Comparison of ENCODE assay signal across 18 mouse cellular contexts in the genomic region with DNA sequence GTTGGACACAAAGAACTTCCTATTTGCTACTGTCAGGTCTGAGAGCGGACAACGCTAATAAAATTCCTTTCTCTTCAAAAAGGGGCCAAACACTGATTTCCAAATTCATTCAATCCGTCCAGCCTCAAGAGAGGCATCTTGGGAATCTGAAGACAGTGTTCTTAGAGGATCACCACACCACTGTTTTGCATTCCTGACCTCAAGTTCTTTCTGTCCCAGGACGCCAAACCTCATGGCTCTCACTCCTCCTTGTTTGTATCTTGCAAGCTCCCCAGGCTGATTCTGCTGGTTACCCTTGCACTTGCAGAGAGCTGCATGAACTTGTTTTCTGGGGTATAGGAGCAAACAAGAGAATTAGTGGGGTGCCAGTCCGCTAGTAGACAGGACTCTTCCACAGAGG. TPM values are rescaled to one million over a fixed set of nuclear protein-coding genes. Genes with fewer than 3 reads are reported as not detected.
DNase-seq lines count a peak whose midpoint lies in the region; TF ChIP-seq lines count a peak whose summit lies in the region.
"Had no signal": no experiment of that assay in that cellular context is flagged by ENCODE, and none has a peak within 500 bp of the region (broad histone marks: within the 10 kb centered on the region; RNA-seq: fewer than 3 reads in every experiment).

No protein-coding gene starts in this region.

- peak; percentile 37 for DNase-seq in gastrocnemius, adult 2 months
- DNase-seq in gastrocnemius, adult 8-10 months (ENCODE audit: low spot score in 2 of 2) = no peak
- peak; percentile 39 for DNase-seq in heart, embryonic 10.5 days (ENCODE audit: low spot score)
- DNase-seq in heart, postnatal 36 days = no peak
- no peak for DNase-seq in kidney, adult 2 months
- no peak for DNase-seq in kidney, postnatal 14 days
- peak; percentile 66 for DNase-seq in skeletal muscle tissue, adult 2 months (ENCODE audit: low read depth, low spot score)
- DNase-seq: adrenal gland, postnatal 25 days; cerebellum, adult 9-10 months; forebrain, postnatal 0 days; liver; lung, postnatal 4 days; thymus, postnatal 14 days had no signal

- H3K9me3 ChIP-seq in heart, embryonic 10.5 days = no peaks in the 10 kb centered on the region
- H3K9me3 ChIP-seq: forebrain, embryonic 10.5 days; intestine, embryonic 15.5 days; liver, embryonic 15.5 days; midbrain, embryonic 15.5 days had no signal

- no peak overlapping the region; the same call in 1 of the 2 replicates for H3K4me3 ChIP-seq in gastrocnemius, adult 2 months
- no peak overlapping the region for H3K4me3 ChIP-seq in heart, embryonic 10.5 days
- no peak overlapping the region for H3K4me3 ChIP-seq in kidney, adult 2 months (ENCODE audit: insufficient read depth, low read depth, low read length)
- H3K4me3 ChIP-seq: forebrain, embryonic 10.5 days; intestine, embryonic 15.5 days; liver, embryonic 15.5 days; midbrain, embryonic 15.5 days had no signal

- no peak for TF ChIP-seq CTCF in gastrocnemius, adult 2 months (IDR thresholded peaks at IDR 0.05)
- TF ChIP-seq CTCF in kidney, adult 2 months (conservative IDR thresholded peaks at IDR 0.05; ENCODE audit: insufficient read depth, insufficient read length, low read depth, low read length) = no peak

- intact Hi-C loops in gastrocnemius, adult 2 months (cut with DNase I) = no loop called here
- intact Hi-C loops in heart, postnatal 36 days (cut with DNase I) = no loop called here

- H3K27me3 ChIP-seq in heart, embryonic 10.5 days (ENCODE audit: insufficient read depth, poor library complexity, severe bottlenecking) = no peaks in the 10 kb centered on the region
- no peaks in the 10 kb centered on the region for H3K27me3 ChIP-seq in kidney, adult 2 months (replicated peaks; ENCODE audit: control insufficient read depth, insufficient read depth, low read length)
- H3K27me3 ChIP-seq: intestine, embryonic 15.5 days; liver, embryonic 15.5 days; midbrain, embryonic 15.5 days had no signal

- H3K36me3 ChIP-seq in heart, embryonic 10.5 days = peaks cover 20% of the 10 kb centered on the region; the same call in 1 of the 2 replicates
- no peaks in the 10 kb centered on the region for H3K36me3 ChIP-seq in kidney, adult 2 months (ENCODE audit: control insufficient read depth, insufficient read depth, low read length)
- H3K36me3 ChIP-seq: intestine, embryonic 15.5 days; liver, embryonic 15.5 days; midbrain, embryonic 15.5 days had no signal

- 64% methylated on average over 5 of the region's 5 CpGs for WGBS in heart, embryonic 10.5 days
- WGBS in kidney, adult 2 months = 84% methylated on average over 5 of the region's 5 CpGs

- no peak for TF ChIP-seq POLR2A in kidney, adult 2 months (IDR thresholded peaks at IDR 0.05; ENCODE audit: low read depth, low read length)

- peak overlapping the region; percentile 84 for H3K27ac ChIP-seq in gastrocnemius, adult 2 months
- H3K27ac ChIP-seq in heart, embryonic 10.5 days = peak overlapping the region; percentile 47
- H3K27ac ChIP-seq in kidney, adult 2 months (ENCODE audit: insufficient read depth, low read depth, low read length) = peak overlapping the region; percentile 4; the same call in 1 of the 2 replicates
- H3K27ac ChIP-seq: intestine, embryonic 15.5 days; liver, embryonic 15.5 days had no signal

- peaks cover 93% of the 10 kb centered on the region for H3K4me1 ChIP-seq in heart, embryonic 10.5 days
- 0 out of 2 replicates have a peak, but pooled peaks cover 2% of the 10 kb centered on the region for H3K4me1 ChIP-seq in kidney, adult 2 months (ENCODE audit: control insufficient read depth, insufficient read depth, low read length)

RNA-seq across cellular contexts. Expression of a gene that starts 12.2 kb away (rescaled TPM):
- 1 to 10 TPM; 4.1 to 5.7 TPM for total RNA-seq in gastrocnemius, adult 2 months (2021)
- 1 to 10 TPM; 1.9 to 4.3 (median 3.0) TPM for total RNA-seq in gastrocnemius, adult 8-10 months (2022)
- 17.9 and 27.9 TPM in 2 replicates for polyA plus RNA-seq in heart, embryonic 10.5 days (2016; fragmentation: Nextera tagmentation; extraction: Ambion mirVana)
- 1 to 10 TPM; 6.8 to 7.6 TPM for total RNA-seq in heart, postnatal 36 days (2021)
- polyA plus RNA-seq in kidney, adult 2 months (2012; rRNA removed) = 10.0 and 10.2 TPM in 2 replicates
- polyA plus RNA-seq: CD4-positive, CD25-positive, alpha-beta regulatory T cell, adult 4 months had no signal

Comparison
In these comparisons a context has a peak if more than half of its experiments do, and no peak if none do; other contexts are left out.
1. DNase-seq: peak in gastrocnemius, adult 2 months (single experiment), heart, embryonic 10.5 days (single experiment) and skeletal muscle tissue, adult 2 months (single experiment); none in gastrocnemius, adult 8-10 months (0 of 2), heart, postnatal 36 days (0 of 2), kidney, adult 2 months (single experiment) and kidney, postnatal 14 days (single experiment).
2. H3K27ac ChIP-seq: peak in every context shown above with its lines; median percentile 84 in gastrocnemius, adult 2 months; 47 in heart, embryonic 10.5 days; 4 in kidney, adult 2 months.